Mouse (Mus musculus) ES-CJ7 (cell line): ENCODE results near the gene Gls.

ENCODE experiments used
- DNase-seq: peaks from one replicate; pipeline ENCODE4 v3.0.0; 2011; ENCODE audit warnings: low read depth, low spot score

Gls gene

DNA sequence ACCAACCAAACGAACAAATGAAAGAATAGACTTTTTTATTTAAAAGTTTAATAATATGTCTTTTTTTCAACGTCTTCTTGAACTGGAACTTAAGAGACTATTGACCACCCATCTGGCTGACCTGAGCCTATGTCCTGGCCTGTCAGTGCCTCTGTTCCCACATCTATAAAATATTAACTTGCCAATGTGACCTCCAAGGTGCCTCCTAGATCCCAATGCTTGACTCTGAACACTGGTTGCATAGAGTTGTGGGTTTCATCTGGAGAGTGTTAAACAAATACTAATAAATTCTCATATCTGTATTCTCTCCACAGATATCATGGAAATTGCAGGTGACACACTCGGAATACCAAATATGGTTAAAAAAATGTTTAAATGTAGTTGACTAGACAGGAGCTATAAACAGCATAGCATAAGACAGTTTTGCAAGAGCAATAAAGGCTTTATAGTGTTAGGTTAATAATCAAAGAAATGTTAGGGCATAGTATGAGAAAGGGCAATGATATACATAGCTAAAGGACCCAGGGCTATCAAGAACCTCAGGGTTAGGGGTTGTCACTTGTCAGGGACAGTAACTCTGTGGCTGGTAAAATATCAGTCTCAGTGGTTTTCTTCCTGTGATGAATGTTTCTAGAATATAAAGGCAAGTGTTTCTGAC, 16.0 kb upstream of the Gls start:
- no peak for DNase-seq

DNA sequence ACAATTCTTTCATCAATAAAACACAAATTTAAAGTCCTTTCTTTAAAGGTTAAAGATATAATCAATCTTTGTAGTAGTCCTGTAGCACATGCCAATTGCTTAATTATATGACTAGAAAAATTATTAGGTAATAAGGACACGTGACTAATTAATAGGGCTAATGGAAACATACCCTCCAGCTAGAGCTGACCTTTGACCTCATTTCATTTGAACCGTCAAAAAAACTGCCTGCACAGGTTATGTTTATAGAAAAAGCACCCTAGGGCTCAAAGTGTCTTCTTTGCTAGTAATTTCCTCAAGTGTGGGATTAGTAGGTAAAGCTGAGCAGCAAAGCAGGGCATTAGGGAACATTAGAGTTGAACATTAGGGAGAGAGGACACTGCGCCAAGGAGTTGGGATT, 9.2 kb upstream of the Gls start:
- no peak for DNase-seq

DNA sequence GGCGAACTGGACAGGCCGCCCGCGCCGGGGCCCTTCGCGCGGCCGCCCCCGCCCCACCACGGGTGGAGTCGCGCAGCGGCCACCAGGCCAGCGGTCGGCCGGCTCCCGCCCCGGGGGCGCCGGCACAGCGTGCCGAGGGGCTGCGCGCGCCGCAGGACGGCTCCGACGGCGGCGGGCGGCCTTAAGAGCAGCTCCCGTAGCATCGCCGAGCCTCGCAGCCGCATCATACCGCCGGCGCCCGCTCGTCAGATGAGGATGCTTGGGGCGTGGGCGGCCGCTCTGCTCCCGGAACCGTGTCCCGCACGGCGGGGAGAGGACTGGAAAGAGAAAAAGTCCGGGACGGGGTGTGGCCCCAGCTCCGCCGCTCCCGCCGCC, 279 bp downstream of the Gls start:
- DNase-seq: no peak

DNA sequence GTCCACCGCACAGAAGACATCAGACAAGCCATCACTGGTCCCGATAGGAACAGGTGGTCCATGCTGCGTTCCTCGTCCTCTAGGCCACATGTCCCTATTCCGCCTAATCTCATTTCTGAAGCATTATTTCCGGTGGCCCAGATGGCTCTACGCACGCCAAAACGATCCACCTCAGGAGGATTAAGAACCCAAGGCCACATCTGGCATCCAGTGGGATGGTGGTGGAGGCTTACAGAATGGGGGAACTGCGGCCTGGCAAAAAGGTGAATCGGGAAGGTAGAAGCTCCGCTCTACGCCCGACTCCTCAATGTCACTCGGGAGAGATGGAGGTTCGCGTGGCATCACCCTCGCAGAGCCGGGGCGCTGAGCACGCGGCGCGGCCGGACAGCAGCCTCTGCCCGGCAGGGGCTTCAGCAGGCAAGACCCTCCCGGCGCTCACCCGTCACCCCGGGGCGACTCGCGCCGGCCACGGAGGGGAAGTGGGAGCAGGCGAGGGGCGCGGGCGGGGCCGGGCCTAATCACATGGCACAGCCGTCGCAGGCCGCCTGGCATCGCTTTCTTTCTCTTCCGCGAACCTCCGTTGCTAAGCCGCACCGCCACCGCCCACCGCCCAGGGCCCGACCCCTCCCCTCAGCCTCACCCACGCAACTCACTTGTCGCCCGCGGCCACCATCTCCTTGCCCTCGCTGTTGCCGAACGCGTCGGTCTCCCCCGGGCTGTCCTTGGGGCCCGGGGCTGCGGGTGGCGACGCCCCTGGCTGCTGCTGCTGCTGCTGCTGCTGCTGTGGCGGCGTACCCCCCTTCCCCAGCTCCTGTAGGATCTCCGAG, 880 bp downstream of the Gls start:
- peak; percentile 60 for DNase-seq

DNA sequence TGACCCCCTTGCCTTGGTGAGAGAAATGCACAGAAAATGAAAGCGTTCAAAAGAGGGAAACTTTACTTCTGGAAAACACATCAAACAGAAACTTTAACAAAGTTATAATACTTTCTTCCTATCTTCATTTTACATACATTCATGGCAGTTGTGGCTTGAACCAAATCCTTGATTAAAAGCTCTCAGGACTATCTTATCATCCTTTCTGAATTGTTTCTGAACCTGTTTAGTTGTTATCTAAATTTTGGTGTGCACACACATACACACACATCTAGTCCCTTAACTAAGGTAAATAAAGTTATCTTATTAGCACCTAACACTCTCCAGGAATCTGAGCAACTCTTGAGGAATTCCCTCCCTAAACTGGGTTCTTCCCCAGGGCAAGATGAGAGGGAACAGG, 2.6 kb downstream of the Gls start:
- no peak for DNase-seq

DNA sequence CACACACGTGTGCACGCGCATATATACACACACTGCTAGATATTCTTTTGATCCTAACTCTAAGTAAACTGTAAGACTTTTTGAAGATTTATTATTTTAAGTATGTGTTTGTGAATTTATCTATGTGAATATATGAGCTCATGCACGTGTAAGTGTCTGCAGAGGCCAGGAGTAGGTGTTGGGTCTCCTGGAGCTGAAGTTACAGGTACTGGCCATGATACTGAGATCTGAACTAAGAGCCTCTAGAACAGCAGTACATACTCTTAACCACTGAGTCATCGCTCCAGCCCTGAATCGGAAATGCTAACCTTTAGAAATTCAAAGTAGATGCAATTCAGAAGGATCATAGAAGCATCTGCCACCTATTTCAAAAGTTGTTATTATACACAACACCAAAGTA, 4.9 kb downstream of the Gls start:
- no peak for DNase-seq

DNA sequence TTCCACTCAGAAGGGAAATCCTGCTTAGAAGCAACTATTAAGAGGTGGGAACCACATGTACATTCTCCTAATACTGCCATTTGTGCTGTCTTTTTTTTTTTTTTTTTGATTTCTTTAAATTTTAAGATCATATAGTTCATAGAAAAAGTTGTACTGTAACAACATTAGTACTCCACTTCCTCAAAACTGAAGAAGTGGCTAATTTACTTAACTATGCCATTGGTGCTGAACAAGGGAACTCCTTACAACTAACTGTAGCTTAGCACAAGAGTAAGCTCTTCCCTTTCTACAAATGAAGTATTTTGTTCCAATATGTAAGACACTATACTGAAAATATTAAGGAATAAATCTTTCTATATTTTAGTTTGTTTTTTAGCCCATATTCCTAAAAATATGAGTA, 6.6 kb downstream of the Gls start:
- DNase-seq: no peak

DNA sequence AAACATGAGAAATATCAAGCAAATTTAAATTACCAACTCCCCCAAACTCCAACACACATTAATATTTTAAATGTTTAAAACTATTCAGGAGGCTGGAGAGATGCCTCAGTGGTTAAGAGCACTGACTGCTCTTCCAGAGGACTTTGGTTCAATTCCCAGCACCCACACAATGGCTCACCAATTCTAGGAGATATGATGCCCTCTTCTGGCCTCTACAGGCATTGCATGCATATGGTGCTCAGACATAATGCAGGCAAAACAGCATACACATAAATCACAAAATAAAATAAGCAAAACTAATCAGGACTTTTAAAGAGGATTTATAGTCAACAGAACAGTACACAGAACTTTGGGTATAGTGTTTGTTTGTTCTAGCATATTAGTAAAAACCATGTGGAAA, 16.3 kb downstream of the Gls start:
- DNase-seq: peak; percentile 73

DNA sequence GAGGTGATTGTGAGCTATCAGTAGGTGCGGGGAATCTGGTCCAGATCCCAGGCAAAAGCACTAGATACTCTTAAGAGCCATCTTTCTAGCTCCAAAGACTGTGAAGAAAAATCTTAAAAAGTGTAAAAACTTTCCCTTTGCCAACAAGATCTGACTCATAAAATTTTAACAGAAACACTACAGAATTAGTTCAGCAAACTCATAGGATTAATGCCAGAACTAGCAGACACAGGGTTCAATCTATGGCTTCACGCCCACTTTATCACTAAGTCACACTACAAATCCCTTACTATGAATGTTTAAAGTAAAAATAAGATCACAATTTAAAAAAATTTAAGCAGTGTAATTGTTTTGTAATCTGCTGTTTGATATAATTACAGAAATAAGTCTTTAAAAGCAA, 50.0 kb downstream of the Gls start:
- DNase-seq: no peak

DNA sequence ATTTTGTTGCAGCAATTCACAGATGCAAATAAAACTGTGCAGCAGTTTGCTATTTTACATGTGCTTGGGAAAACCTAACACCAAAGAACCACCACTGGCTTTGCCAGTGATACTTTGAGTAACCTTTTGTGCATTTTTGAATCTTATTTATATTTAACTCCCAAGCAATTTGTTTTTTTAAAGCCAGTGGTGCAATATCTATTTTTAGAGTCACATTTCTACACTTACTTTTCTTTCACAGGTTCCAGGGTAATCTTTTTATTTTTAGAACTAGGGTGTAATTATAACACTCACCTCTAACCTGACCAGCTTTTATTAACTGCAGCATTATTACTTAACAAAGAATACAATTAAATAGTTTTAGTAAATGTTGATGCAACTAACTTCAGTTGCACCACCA, 51.0 kb downstream of the Gls start:
- no peak for DNase-seq

DNA sequence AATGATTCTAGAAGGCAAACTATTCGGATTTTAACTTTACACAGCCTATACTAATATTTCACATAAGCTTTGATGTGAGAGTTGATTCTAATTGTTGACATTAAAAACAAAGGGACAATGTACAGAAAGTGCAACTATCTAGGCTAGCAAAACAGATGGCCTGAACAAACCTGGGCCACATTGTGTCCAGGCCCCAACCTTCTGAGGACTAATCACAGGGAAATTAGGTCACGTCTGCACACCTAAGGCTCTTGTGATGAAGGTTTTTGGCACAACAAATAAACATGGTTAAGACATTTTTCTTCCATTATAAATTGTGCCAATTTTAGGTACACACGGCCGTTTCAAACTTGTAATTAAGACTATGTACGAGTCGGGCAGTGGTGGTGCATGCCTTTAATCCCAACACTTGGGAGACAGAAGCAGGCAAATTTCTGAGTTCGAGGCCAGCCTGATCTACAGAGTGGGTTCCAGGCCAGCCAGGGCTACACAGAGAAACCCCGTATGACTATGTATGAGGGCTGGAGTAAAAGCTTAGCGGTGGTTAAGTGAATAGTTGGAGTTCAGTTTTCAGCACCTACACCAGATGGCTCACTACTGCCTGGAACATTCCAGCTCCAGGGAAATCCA, 53.0 kb downstream of the Gls start:
- DNase-seq: no peak

DNA sequence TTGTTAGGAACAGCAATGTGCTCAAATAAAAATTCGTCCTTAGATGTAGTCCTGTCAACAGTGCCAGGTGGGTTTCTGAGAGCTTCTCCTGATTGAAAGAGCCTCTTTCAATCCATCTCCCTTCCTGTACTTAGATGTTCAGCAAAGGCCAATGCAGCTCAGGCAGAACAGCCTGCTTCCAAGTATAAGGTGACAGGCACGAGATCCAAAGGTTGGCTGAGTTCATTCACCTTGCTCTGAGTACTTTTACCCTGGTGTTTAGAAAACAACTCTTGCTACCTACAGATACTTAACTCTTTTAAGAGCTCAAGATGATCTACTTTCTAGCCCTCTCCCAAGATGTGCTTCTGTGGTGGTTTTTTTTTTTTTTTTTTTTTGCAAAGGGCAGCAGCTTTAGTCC, 56.0 kb downstream of the Gls start:
- no peak for DNase-seq

DNA sequence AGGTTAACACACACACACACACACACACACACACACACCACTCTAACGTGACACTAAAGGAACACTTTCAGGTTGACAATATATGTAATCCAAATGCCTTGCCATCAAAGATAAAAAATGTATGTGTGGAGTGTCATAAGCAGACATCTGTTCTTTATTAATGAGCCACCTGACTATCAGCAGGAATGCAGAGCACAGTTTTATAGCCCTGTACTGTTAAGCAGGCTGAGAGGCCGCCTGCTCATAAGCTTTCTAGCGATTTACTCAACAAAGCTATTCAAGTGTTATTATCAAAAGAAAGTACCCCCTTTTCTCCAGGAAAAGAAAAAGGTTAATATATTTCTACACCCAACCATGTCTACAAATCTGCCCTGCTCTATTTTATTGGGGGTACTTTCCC, 57.0 kb downstream of the Gls start:
- no peak for DNase-seq

DNA sequence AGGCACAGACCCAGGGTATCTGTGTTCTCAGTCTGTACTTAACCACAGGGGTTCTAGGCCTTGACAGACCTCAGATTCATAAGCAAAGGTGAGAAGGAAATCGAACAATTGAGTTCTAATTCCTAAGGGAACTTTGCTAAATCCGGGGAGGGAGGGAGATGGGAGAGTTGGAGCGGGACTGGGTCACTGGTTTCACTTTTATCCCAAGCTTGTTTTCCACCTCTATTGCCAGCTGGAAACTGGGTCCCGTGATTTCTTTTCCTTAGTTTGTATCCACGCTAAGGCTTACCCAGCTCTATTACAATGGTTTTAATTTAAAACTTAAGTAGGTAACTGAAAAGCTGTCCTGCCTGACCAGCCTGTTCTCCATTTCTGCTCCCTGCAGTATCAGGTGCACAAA, 57.7 kb downstream of the Gls start:
- no peak for DNase-seq

DNA sequence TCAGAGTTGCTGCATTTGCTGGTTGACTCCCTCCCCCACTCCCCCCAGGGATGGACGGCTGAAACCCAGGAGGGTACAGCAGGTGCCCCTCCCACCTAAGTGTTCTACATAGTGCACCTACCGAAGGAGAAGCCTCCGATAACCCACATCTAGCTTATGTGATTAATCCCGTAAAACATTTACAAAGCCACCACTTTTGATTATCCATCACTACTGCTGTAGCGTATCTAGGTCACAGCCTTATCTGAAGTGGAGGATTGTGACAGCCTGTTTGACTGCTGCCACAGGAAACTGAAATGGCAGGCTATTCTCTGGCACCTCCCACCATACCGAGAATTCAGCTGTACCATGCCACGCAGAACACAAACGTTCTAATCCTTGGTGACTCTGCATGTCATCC, 61.8 kb downstream of the Gls start:
- DNase-seq: no peak

DNA sequence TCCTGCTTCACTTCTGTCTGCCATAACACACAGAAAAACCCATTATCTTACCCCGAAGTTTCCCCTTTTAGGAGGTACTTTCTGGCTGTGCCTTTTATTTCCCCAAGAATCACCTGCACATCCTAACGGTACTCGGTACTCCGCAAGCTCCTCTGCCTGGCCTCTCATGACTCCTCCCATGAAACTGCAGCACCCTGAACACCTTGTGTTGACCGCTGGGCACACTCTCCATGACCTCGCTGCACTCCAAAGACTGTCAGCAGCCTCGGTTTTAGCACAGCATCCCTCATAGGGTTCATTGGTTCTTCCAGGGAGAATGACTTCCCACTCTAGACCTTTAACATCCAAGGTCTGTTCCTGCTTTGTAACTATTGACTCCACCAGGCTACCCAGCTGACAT, 62.3 kb downstream of the Gls start:
- DNase-seq: no peak

DNA sequence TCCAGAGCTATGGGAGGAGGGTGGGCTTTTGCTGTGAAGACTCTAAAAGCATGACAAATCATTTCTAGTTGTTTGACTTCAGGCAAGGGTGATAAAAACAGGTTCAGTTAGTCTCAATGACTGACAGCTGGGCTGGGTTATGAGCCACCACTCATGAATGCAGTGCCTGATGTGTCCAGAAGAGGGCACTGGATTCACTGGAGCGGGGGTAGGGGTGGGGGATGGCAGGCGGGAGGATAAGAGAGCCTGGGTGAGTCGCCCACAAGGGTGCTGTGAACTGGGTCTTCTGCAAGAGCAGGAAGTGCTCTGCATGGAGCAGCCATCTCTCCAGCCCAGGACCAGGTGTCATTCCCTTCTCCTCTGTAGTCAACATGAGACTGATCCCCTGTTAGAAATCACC, 63.0 kb downstream of the Gls start:
- peak; percentile 60 for DNase-seq

DNA sequence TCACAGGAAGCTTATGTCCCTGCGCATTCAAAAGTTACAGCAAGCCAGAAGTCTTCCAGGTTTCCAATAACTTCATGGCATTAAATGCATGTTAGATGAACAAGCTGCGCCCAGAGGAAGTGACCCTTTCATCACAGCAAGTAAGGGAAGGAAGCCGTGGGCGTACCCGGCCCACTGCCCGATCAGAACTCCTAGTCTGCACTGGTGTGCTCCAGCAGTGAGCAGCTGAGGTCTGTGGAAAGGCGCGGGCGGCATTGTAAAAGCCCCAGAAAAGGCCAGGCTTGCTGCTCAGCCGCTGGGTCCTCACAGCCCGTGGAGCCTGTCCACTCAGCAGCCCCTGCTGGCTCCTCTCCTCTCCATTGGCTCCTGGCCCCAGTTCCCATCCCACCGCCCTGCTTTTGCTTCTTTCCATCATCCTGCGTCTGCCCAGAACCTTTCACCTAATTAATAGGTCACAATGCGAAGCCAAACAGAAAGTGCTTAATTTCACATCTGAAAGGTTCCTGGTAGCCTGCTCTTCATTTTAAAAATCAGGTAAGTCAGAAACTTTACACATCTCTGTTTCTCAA, 66.3 kb downstream of the Gls start:
- DNase-seq: no peak

DNA sequence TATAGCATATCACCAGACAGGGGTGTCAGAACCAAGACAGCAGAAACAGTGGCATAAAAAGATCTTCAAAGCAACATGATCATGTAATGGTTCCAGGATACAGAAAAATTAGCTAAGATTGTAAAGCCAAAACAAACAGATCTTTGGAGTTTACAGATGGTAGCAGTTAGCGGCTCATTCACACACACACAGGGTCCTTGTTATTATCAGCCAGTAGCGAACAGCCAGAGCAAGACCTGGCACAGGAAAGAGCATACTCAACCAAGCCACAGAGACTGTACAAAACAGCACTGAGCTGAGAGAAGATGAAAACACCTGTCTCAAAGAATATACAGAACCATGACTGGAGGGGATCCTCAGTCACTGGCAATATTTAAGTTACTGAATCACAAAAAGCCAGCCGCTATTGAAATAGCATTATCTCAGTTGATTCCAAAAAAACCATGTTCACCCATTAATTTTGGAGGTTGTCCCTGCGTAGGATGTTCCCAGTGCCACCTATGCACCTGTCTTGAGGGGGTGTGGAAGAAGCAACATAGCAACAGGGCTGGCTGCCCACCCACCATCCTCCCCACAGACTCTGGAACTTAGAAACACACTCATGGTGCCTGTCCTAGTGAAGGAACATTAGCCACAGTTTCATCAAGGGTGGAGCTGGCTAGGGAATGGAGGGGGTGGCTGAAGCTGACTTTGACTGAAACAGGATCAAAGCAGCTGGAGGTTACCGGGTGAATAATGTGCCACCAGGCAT, 69.2 kb downstream of the Gls start:
- no peak for DNase-seq

DNA sequence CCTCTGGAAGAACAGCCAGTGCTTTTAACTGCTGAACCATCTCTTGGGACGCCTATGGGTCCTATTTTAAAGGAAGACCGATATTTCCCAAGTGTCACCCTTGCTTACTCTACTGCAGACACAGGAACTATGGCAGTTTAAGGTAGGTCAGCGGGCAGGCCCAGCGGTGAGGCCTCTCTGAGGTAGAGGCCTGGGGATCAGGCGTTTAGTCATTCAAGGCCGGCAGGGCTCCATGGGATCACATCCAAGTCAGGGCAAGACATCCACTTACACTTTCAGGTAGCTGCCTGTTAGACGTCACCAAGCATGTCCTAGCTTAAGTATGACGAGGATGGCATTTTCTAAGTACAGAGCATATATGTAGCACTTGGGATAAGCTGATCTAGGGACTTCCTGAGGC, 71.9 kb downstream of the Gls start:
- DNase-seq: no peak

DNA sequence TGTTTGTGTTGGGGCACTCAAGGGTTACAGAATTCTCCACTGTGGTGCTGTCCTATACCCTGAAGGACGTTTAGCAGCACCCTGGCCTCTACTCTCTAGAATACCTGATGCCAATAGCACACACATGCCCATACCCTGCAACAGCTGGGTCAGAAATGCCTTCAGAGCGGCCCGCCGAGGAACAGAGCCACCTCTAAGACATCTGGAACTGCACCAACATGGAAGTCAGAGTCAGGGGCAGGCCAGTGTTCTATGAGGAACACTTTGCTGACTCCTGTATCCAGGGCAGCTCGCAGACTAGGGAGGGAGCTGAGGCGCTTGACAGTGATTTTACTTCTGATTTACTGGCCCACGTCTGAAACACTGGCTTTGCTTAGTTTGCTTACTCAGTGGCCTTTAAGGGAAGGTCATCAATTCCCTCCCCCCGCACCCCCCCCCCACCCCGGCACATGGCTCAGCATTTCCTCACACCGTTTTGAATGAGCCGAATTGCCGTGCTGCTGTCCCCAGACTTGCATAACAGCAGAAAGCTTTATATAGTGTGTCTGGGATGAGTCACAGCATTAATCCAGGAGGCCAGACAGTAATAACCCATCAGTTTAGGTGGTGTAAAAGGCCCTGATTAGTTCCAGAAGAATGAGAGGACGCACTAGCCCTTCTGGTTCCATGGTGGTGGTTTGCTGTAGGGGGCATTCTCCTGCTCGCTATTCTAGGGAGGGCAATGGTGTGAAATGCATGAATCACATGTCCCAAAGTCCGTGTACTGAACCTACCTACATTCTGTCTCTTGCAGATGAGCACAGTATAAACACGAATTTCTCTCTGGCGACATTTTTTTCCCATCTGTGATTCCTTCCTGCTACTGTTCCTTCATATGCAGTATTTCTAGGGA, 74.3 kb downstream of the Gls start:
- DNase-seq: no peak
